Mouse (Mus musculus): ENCODE measurements around the gene Gm20481.

- TF ChIP-seq CTCF (IDR thresholded peaks at IDR 0.05; ENCODE audit: control insufficient read depth, insufficient read depth, insufficient replicate concordance, low read depth, low read length) (no peak), POLR2A (IDR thresholded peaks at IDR 0.05; ENCODE audit: control insufficient read depth, low read depth, low read length) (no peak)
Observed at GRCm38 (mm10) chr17:35004075-35004717, 34.5 kb downstream of the Gm20481 start.

Measured in testis, adult 2 months (tissue).